Mouse (Mus musculus): ENCODE results near the gene Acrbp.
A peak's percentile ranks its signal among the peaks of the same experiment; 100 is the strongest.

Acrbp gene

GRCm38 (mm10) chr6:125071170-125071895 lies 21.8 kb downstream of the Acrbp start:
- peak; percentile 74 for ATAC-seq (ENCODE audit: low TSS enrichment)

GRCm38 (mm10) chr6:125071896-125072279 lies 22.4 kb downstream of the Acrbp start:
- peak; percentile 71 for ATAC-seq (ENCODE audit: low TSS enrichment)

GRCm38 (mm10) chr6:125073825-125074224 lies 24.3 kb downstream of the Acrbp start:
- no peak for ATAC-seq (ENCODE audit: low TSS enrichment)

- no peak for ATAC-seq (ENCODE audit: low TSS enrichment)
Observed at GRCm38 (mm10) chr6:125081394-125081793, 31.9 kb downstream of the Acrbp start.

- peak; percentile 83 for ATAC-seq (ENCODE audit: low TSS enrichment)
Observed at GRCm38 (mm10) chr6:125081797-125082560, 32.5 kb downstream of the Acrbp start.

- no peak for ATAC-seq (ENCODE audit: low TSS enrichment)
Observed at GRCm38 (mm10) chr6:125082801-125083386, 33.4 kb downstream of the Acrbp start.

GRCm38 (mm10) chr6:125084424-125084823 lies 34.9 kb downstream of the Acrbp start:
- peak; percentile 36 for ATAC-seq (ENCODE audit: low TSS enrichment)

GRCm38 (mm10) chr6:125087937-125088336 lies 38.4 kb downstream of the Acrbp start:
- ATAC-seq (ENCODE audit: low TSS enrichment) = no peak

GRCm38 (mm10) chr6:125088561-125089321 lies 39.3 kb downstream of the Acrbp start:
- peak; percentile 50 for ATAC-seq (ENCODE audit: low TSS enrichment)

GRCm38 (mm10) chr6:125089521-125090321 lies 40.2 kb downstream of the Acrbp start:
- ATAC-seq (ENCODE audit: low TSS enrichment) = peak; percentile 76

- ATAC-seq (ENCODE audit: low TSS enrichment) = 0 out of 2 replicates have a peak, but pooled peaks have one; percentile 2
Observed at GRCm38 (mm10) chr6:125090341-125091085, 41.0 kb downstream of the Acrbp start.

- no peak for ATAC-seq (ENCODE audit: low TSS enrichment)
Observed at GRCm38 (mm10) chr6:125092372-125092771, 42.9 kb downstream of the Acrbp start.

- ATAC-seq (ENCODE audit: low TSS enrichment) = no peak
Observed at GRCm38 (mm10) chr6:125094843-125095242, 45.4 kb downstream of the Acrbp start.

- ATAC-seq (ENCODE audit: low TSS enrichment) = peak; percentile 22
Observed at GRCm38 (mm10) chr6:125095391-125096278, 46.1 kb downstream of the Acrbp start, which contains the start of gene Chd4. Gene Chd4 (plus strand): TSS chr6:125095981.

GRCm38 (mm10) chr6:125096279-125096596 lies 46.7 kb downstream of the Acrbp start:
- ATAC-seq (ENCODE audit: low TSS enrichment) = no peak

- ATAC-seq (ENCODE audit: low TSS enrichment) = no peak
Observed at GRCm38 (mm10) chr6:125096597-125097345, 47.3 kb downstream of the Acrbp start.

- peak; percentile 20 for ATAC-seq (ENCODE audit: low TSS enrichment)
Observed at GRCm38 (mm10) chr6:125097346-125097689, 47.8 kb downstream of the Acrbp start.

- no peak for ATAC-seq (ENCODE audit: low TSS enrichment)
Observed at GRCm38 (mm10) chr6:125097951-125098350, 48.5 kb downstream of the Acrbp start.

GRCm38 (mm10) chr6:125098513-125098912 lies 49.0 kb downstream of the Acrbp start:
- ATAC-seq (ENCODE audit: low TSS enrichment) = no peak
